Mouse (Mus musculus) WW6 (cell line): ENCODE results near the gene Hip1.
A peak's percentile ranks its signal among the peaks of the same experiment; 100 is the strongest.

Source experiments
- DNase-seq: peaks from one replicate; pipeline ENCODE4 v3.0.0-alpha.2; 2013; ENCODE audit warnings: low read depth, low spot score

Hip1 gene

GRCm38 (mm10) chr5:135544865-135545797, at the start of gene Hip1:
Gene Hip1, minus strand, starts transcription at chr5:135545120.
- DNase-seq: peak; percentile 93

- no peak for DNase-seq
These were observed 45.3 kb upstream of the Hip1 start for GRCm38 (mm10) chr5:135589996-135590784.

- DNase-seq: no peak
These were observed 42.8 kb upstream of the Hip1 start for GRCm38 (mm10) chr5:135587764-135588163.

- no peak for DNase-seq
These were observed 40.8 kb upstream of the Hip1 start for GRCm38 (mm10) chr5:135585691-135586090.

GRCm38 (mm10) chr5:135582330-135582729, 37.4 kb upstream of the Hip1 start:
- DNase-seq: no peak

GRCm38 (mm10) chr5:135579331-135579751, 34.4 kb upstream of the Hip1 start:
- DNase-seq: no peak

- no peak for DNase-seq
These were observed 31.1 kb upstream of the Hip1 start for GRCm38 (mm10) chr5:135576055-135576454.

- no peak for DNase-seq
These were observed 28.1 kb upstream of the Hip1 start, which contains the start of gene Ccl24 for GRCm38 (mm10) chr5:135573006-135573405. Gene Ccl24, minus strand, starts transcription at chr5:135573049.

GRCm38 (mm10) chr5:135568698-135569097, 23.8 kb upstream of the Hip1 start:
- no peak for DNase-seq

GRCm38 (mm10) chr5:135567556-135568265, 22.8 kb upstream of the Hip1 start:
- no peak for DNase-seq

GRCm38 (mm10) chr5:135563469-135563868, 18.5 kb upstream of the Hip1 start, which contains the start of gene Ccl26:
Gene Ccl26, minus strand, starts transcription at chr5:135563569.
- DNase-seq: no peak

- DNase-seq: no peak
These were observed 12.8 kb upstream of the Hip1 start for GRCm38 (mm10) chr5:135557671-135558070.

- no peak for DNase-seq
These were observed 12.1 kb upstream of the Hip1 start for GRCm38 (mm10) chr5:135557051-135557450.

GRCm38 (mm10) chr5:135556259-135556658, 11.3 kb upstream of the Hip1 start:
- no peak for DNase-seq

GRCm38 (mm10) chr5:135551591-135551990, 6.7 kb upstream of the Hip1 start:
- DNase-seq: no peak

- DNase-seq: no peak
These were observed 6.0 kb upstream of the Hip1 start for GRCm38 (mm10) chr5:135550910-135551309.

- no peak for DNase-seq
These were observed 3.1 kb upstream of the Hip1 start for GRCm38 (mm10) chr5:135547990-135548389.

- no peak for DNase-seq
These were observed 825 bp downstream of the Hip1 start for GRCm38 (mm10) chr5:135544032-135544558.

- DNase-seq: no peak
These were observed 7.1 kb downstream of the Hip1 start for GRCm38 (mm10) chr5:135537794-135538214.

GRCm38 (mm10) chr5:135537326-135537725, 7.6 kb downstream of the Hip1 start:
- no peak for DNase-seq

GRCm38 (mm10) chr5:135535867-135536266, 9.1 kb downstream of the Hip1 start:
- no peak for DNase-seq
